Comparison of ENCODE assay signal across 16 mouse cellular contexts in the genomic region with DNA sequence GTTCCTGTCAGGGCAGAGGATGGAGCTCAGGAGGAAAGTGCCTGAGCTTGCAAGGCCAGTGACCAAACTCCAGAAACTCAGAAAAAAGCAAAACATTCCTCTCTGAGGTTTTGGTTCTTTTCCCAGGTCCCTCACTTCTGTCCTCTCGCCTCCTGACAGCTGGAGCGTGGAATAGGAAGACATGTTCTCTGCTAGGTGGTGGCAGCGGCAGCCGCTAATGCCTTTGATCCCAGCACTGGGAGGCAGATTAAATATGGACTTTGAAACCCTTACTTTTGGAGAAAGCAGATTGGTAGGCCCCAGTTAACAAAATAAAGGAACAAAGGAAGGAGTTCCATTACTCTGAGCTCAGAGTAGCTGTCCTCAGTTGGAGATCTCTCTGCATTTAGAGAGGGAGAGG. TPM values are rescaled to one million over a fixed set of nuclear protein-coding genes. Genes with fewer than 3 reads are reported as not detected.
DNase-seq lines count a peak whose midpoint lies in the region; ATAC-seq and TF ChIP-seq lines count a peak whose summit lies in the region.
"Had no signal": no experiment of that assay in that cellular context is flagged by ENCODE, and none has a peak within 500 bp of the region (broad histone marks: within the 10 kb centered on the region; RNA-seq: fewer than 3 reads in every experiment).

No protein-coding gene starts in this region.

- no peaks in the 10 kb centered on the region for H3K79me2 ChIP-seq in heart, adult 2 months (replicated peaks; ENCODE audit: control insufficient read depth, insufficient read depth, low read length)

- WGBS in hindbrain, embryonic 13.5 days: 29% methylated on average over 4 of the region's 4 CpGs
- 23% methylated on average over 4 of the region's 4 CpGs for WGBS in hindbrain, embryonic 12.5 days
- 19% methylated on average over 4 of the region's 4 CpGs for WGBS in embryonic facial prominence, embryonic 14.5 days
- 20% methylated on average over 4 of the region's 4 CpGs for WGBS in kidney, postnatal 0 days
- WGBS in stomach, embryonic 16.5 days: 31% methylated on average over 4 of the region's 4 CpGs
- WGBS in heart, adult 2 months: 64% methylated on average over 4 of the region's 4 CpGs

- peak overlapping the region; percentile 40; the same call in 1 of the 2 replicates for H3K27ac ChIP-seq in hindbrain, embryonic 13.5 days
- no peak overlapping the region for H3K27ac ChIP-seq in hindbrain, embryonic 12.5 days
- H3K27ac ChIP-seq in embryonic facial prominence, embryonic 14.5 days (replicated peaks; ENCODE audit: low read depth, low read length): peak overlapping the region; percentile 3; the same call in 1 of the 2 replicates
- H3K27ac ChIP-seq in kidney, postnatal 0 days: no peak overlapping the region
- H3K27ac ChIP-seq in stomach, embryonic 16.5 days (ENCODE audit: low read length): peak overlapping the region; percentile 48; the same call in 1 of the 2 replicates
- H3K27ac ChIP-seq in heart, adult 2 months: no peak overlapping the region
- H3K27ac ChIP-seq: macrophage had no signal

- H3K9ac ChIP-seq in hindbrain, embryonic 13.5 days: no peak overlapping the region
- H3K9ac ChIP-seq in hindbrain, embryonic 12.5 days: no peak overlapping the region
- peak overlapping the region; percentile 35; the same call in 1 of the 2 replicates for H3K9ac ChIP-seq in embryonic facial prominence, embryonic 14.5 days (ENCODE audit: low read depth, low read length)
- no peak overlapping the region for H3K9ac ChIP-seq in kidney, postnatal 0 days (ENCODE audit: low read depth, low read length)
- no peak overlapping the region for H3K9ac ChIP-seq in stomach, embryonic 16.5 days (ENCODE audit: low read length)
- no peak overlapping the region for H3K9ac ChIP-seq in heart, adult 2 months (ENCODE audit: low read depth, low read length)

- no peak overlapping the region for H3K4me2 ChIP-seq in hindbrain, embryonic 13.5 days
- no peak overlapping the region for H3K4me2 ChIP-seq in hindbrain, embryonic 12.5 days (replicated peaks)
- H3K4me2 ChIP-seq in embryonic facial prominence, embryonic 14.5 days (ENCODE audit: low read depth, low read length): no peak overlapping the region
- no peak overlapping the region for H3K4me2 ChIP-seq in kidney, postnatal 0 days (ENCODE audit: low read length)
- H3K4me2 ChIP-seq in stomach, embryonic 16.5 days (ENCODE audit: low read depth, low read length): 0 out of 2 replicates have a peak overlapping the region, but pooled peaks have one; percentile 3

- H3K27me3 ChIP-seq in hindbrain, embryonic 13.5 days: no peaks in the 10 kb centered on the region
- H3K27me3 ChIP-seq in hindbrain, embryonic 12.5 days: no peaks in the 10 kb centered on the region
- no peaks in the 10 kb centered on the region for H3K27me3 ChIP-seq in embryonic facial prominence, embryonic 14.5 days (replicated peaks; ENCODE audit: control insufficient read depth, insufficient read depth, low read length)
- no peaks in the 10 kb centered on the region for H3K27me3 ChIP-seq in kidney, postnatal 0 days (ENCODE audit: insufficient read depth, low read length)
- H3K27me3 ChIP-seq in stomach, embryonic 16.5 days (ENCODE audit: control insufficient read depth, insufficient read depth, low read length): no peaks in the 10 kb centered on the region
- H3K27me3 ChIP-seq in heart, adult 2 months (ENCODE audit: control insufficient read depth, insufficient read depth, low read length): no peaks in the 10 kb centered on the region

- TF ChIP-seq EP300 in heart, adult 2 months (IDR thresholded peaks at IDR 0.05; ENCODE audit: insufficient read depth, low read depth, low read length): no peak

- H3K4me3 ChIP-seq in hindbrain, embryonic 13.5 days: no peak overlapping the region
- H3K4me3 ChIP-seq in hindbrain, embryonic 12.5 days: no peak overlapping the region
- no peak overlapping the region for H3K4me3 ChIP-seq in embryonic facial prominence, embryonic 14.5 days (ENCODE audit: low read depth, low read length)
- no peak overlapping the region for H3K4me3 ChIP-seq in kidney, postnatal 0 days (replicated peaks; ENCODE audit: low read depth, low read length)
- no peak overlapping the region for H3K4me3 ChIP-seq in stomach, embryonic 16.5 days (replicated peaks; ENCODE audit: low read length)
- H3K4me3 ChIP-seq in heart, adult 2 months: no peak overlapping the region

- H3K9me3 ChIP-seq in hindbrain, embryonic 13.5 days: no peaks in the 10 kb centered on the region
- no peaks in the 10 kb centered on the region for H3K9me3 ChIP-seq in hindbrain, embryonic 12.5 days (replicated peaks)
- no peaks in the 10 kb centered on the region for H3K9me3 ChIP-seq in embryonic facial prominence, embryonic 14.5 days (ENCODE audit: control insufficient read depth, low read length)
- H3K9me3 ChIP-seq in kidney, postnatal 0 days (replicated peaks; ENCODE audit: low read length): no peaks in the 10 kb centered on the region
- H3K9me3 ChIP-seq in stomach, embryonic 16.5 days (replicated peaks; ENCODE audit: control insufficient read depth, low read length): no peaks in the 10 kb centered on the region
- H3K9me3 ChIP-seq: G1E had no signal

- ATAC-seq in hindbrain, embryonic 13.5 days (ENCODE audit: low FRiP score): no peak
- no peak for ATAC-seq in hindbrain, embryonic 12.5 days (ENCODE audit: low FRiP score)
- ATAC-seq in embryonic facial prominence, embryonic 14.5 days (ENCODE audit: low read depth): no peak
- no peak for ATAC-seq in kidney, postnatal 0 days (replicated peaks; ENCODE audit: low FRiP score, low read depth)
- no peak for ATAC-seq in stomach, embryonic 16.5 days (ENCODE audit: insufficient read depth, low FRiP score)

- no peak for TF ChIP-seq CTCF in kidney, postnatal 0 days (IDR thresholded peaks at IDR 0.05; ENCODE audit: low read depth)
- TF ChIP-seq CTCF in heart, adult 2 months (IDR thresholded peaks at IDR 0.05): no peak

- DNase-seq in embryonic facial prominence, embryonic 14.5 days (ENCODE audit: low spot score): peak; percentile 22
- DNase-seq in kidney, postnatal 0 days (ENCODE audit: low spot score): peak; percentile 47
- no peak for DNase-seq in heart, adult 2 months
- DNase-seq in embryo, embryonic 10 days (ENCODE audit: low spot score): no peak
- DNase-seq: adrenal gland, postnatal 25 days; cerebellum, postnatal 36 days; heart, adult 18-20 months; heart, postnatal 10 days; liver; lung, adult 2 months; thymus, postnatal 14 days had no signal

- H3K36me3 ChIP-seq in hindbrain, embryonic 13.5 days: peaks cover 30% of the 10 kb centered on the region
- peaks cover 26% of the 10 kb centered on the region for H3K36me3 ChIP-seq in hindbrain, embryonic 12.5 days
- H3K36me3 ChIP-seq in embryonic facial prominence, embryonic 14.5 days (ENCODE audit: control insufficient read depth, insufficient read depth, low read length): peaks cover 22% of the 10 kb centered on the region
- H3K36me3 ChIP-seq in kidney, postnatal 0 days (ENCODE audit: insufficient read depth, low read length): no peaks in the 10 kb centered on the region
- H3K36me3 ChIP-seq in stomach, embryonic 16.5 days (ENCODE audit: control insufficient read depth, insufficient read depth, low read length): no peaks in the 10 kb centered on the region; the same call in 1 of the 2 replicates
- no peaks in the 10 kb centered on the region for H3K36me3 ChIP-seq in heart, adult 2 months (ENCODE audit: control insufficient read depth, insufficient read depth, low read length)
- H3K36me3 ChIP-seq: G1E had no signal

- intact Hi-C loops in heart, adult 2 months (cut with DNase I): no loop called here

- H3K4me1 ChIP-seq in hindbrain, embryonic 13.5 days (replicated peaks): peaks cover 7% of the 10 kb centered on the region; the same call in 1 of the 2 replicates
- H3K4me1 ChIP-seq in hindbrain, embryonic 12.5 days: peaks cover 6% of the 10 kb centered on the region
- H3K4me1 ChIP-seq in embryonic facial prominence, embryonic 14.5 days (ENCODE audit: control insufficient read depth, insufficient read depth, low read length): no peaks in the 10 kb centered on the region
- H3K4me1 ChIP-seq in kidney, postnatal 0 days (replicated peaks; ENCODE audit: insufficient read depth, low read length): no peaks in the 10 kb centered on the region
- H3K4me1 ChIP-seq in stomach, embryonic 16.5 days (ENCODE audit: control insufficient read depth, insufficient read depth, low read length): no peaks in the 10 kb centered on the region
- H3K4me1 ChIP-seq in heart, adult 2 months (ENCODE audit: control insufficient read depth, insufficient read depth, low read length): no peaks in the 10 kb centered on the region

- TF ChIP-seq POLR2A in heart, adult 2 months (IDR thresholded peaks at IDR 0.05; ENCODE audit: insufficient read depth, low read depth, low read length): no peak

RNA-seq across cellular contexts. Expression of gene Mief1, which starts 25.4 kb away (rescaled TPM):
- 36.9 and 37.7 TPM in 2 replicates for polyA plus RNA-seq in hindbrain, embryonic 13.5 days (2015; fragmentation: Nextera tagmentation; extraction: Ambion mirVana)
- 41.3 and 43.8 TPM in 2 replicates for polyA plus RNA-seq in hindbrain, embryonic 12.5 days (2016; fragmentation: Nextera tagmentation; extraction: Ambion mirVana)
- polyA plus RNA-seq in embryonic facial prominence, embryonic 14.5 days (2014; fragmentation: Nextera tagmentation; extraction: Ambion mirVana): 27.9 and 30.0 TPM in 2 replicates
- polyA plus RNA-seq in kidney, postnatal 0 days (2015; fragmentation: Nextera tagmentation; extraction: Ambion mirVana): 19.9 and 20.5 TPM in 2 replicates
- 29.3 and 30.4 TPM in 2 replicates for polyA plus RNA-seq in stomach, embryonic 16.5 days (2015; fragmentation: Nextera tagmentation; extraction: Ambion mirVana)
- total RNA-seq in heart, adult 2 months (2021): 10 to 100 TPM; 27.0 to 29.5 TPM
- polyA plus RNA-seq in heart, adult 2 months (2012; rRNA removed): 12.2 and 17.3 TPM in 2 replicates

RNA-seq across cellular contexts. Expression of gene AC140267.1, which starts 27.2 kb away (rescaled TPM):
- polyA plus RNA-seq in hindbrain, embryonic 13.5 days (2015; fragmentation: Nextera tagmentation; extraction: Ambion mirVana): not detected in 2 replicates
- not detected in 2 replicates for polyA plus RNA-seq in hindbrain, embryonic 12.5 days (2016; fragmentation: Nextera tagmentation; extraction: Ambion mirVana)
- not detected in 2 replicates for polyA plus RNA-seq in embryonic facial prominence, embryonic 14.5 days (2014; fragmentation: Nextera tagmentation; extraction: Ambion mirVana)
- polyA plus RNA-seq in kidney, postnatal 0 days (2015; fragmentation: Nextera tagmentation; extraction: Ambion mirVana): not detected in 2 replicates
- polyA plus RNA-seq in stomach, embryonic 16.5 days (2015; fragmentation: Nextera tagmentation; extraction: Ambion mirVana): 1.2 TPM in 1 of 2 replicates, not detected in the other
- total RNA-seq in heart, adult 2 months (2021): 10 to 100 TPM; 10.3 to 29.5 TPM
- polyA plus RNA-seq in heart, adult 2 months (2012; rRNA removed): not detected in 2 replicates
- polyA plus RNA-seq: G1E; lung, adult 2 months; macrophage had no signal

RNA-seq across cellular contexts. Expression of gene Mgat3, which starts 34.9 kb away (rescaled TPM):
- polyA plus RNA-seq in hindbrain, embryonic 13.5 days (2015; fragmentation: Nextera tagmentation; extraction: Ambion mirVana): 12.2 and 13.0 TPM in 2 replicates
- 12.0 and 12.2 TPM in 2 replicates for polyA plus RNA-seq in hindbrain, embryonic 12.5 days (2016; fragmentation: Nextera tagmentation; extraction: Ambion mirVana)
- 7.3 and 7.8 TPM in 2 replicates for polyA plus RNA-seq in embryonic facial prominence, embryonic 14.5 days (2014; fragmentation: Nextera tagmentation; extraction: Ambion mirVana)
- 6.7 and 7.4 TPM in 2 replicates for polyA plus RNA-seq in kidney, postnatal 0 days (2015; fragmentation: Nextera tagmentation; extraction: Ambion mirVana)
- 8.7 and 10.5 TPM in 2 replicates for polyA plus RNA-seq in stomach, embryonic 16.5 days (2015; fragmentation: Nextera tagmentation; extraction: Ambion mirVana)
- total RNA-seq in heart, adult 2 months (2021): 1 to 10 TPM; 2.3 to 3.5 TPM
- polyA plus RNA-seq in heart, adult 2 months (2012; rRNA removed): 4.9 and 5.5 TPM in 2 replicates
- total RNA-seq: G1E had no signal
- polyA plus RNA-seq: G1E had no signal

RNA-seq across cellular contexts. Expression of gene Atf4, which starts 46.5 kb away (rescaled TPM):
- 115 and 118 TPM in 2 replicates for polyA plus RNA-seq in hindbrain, embryonic 13.5 days (2015; fragmentation: Nextera tagmentation; extraction: Ambion mirVana)
- polyA plus RNA-seq in hindbrain, embryonic 12.5 days (2016; fragmentation: Nextera tagmentation; extraction: Ambion mirVana): 115 and 128 TPM in 2 replicates
- polyA plus RNA-seq in embryonic facial prominence, embryonic 14.5 days (2014; fragmentation: Nextera tagmentation; extraction: Ambion mirVana): 132 and 140 TPM in 2 replicates
- 116 and 118 TPM in 2 replicates for polyA plus RNA-seq in kidney, postnatal 0 days (2015; fragmentation: Nextera tagmentation; extraction: Ambion mirVana)
- 134 and 150 TPM in 2 replicates for polyA plus RNA-seq in stomach, embryonic 16.5 days (2015; fragmentation: Nextera tagmentation; extraction: Ambion mirVana)
- 10 to 100 TPM; 69.6 to 78.5 TPM for total RNA-seq in heart, adult 2 months (2021)
- 65.6 and 108 TPM in 2 replicates for polyA plus RNA-seq in heart, adult 2 months (2012; rRNA removed)

RNA-seq across cellular contexts. Expression of gene Rps19bp1, which starts 55.7 kb away (rescaled TPM):
- polyA plus RNA-seq in hindbrain, embryonic 13.5 days (2015; fragmentation: Nextera tagmentation; extraction: Ambion mirVana): 74.7 and 75.9 TPM in 2 replicates
- polyA plus RNA-seq in hindbrain, embryonic 12.5 days (2016; fragmentation: Nextera tagmentation; extraction: Ambion mirVana): 59.9 and 65.8 TPM in 2 replicates
- polyA plus RNA-seq in embryonic facial prominence, embryonic 14.5 days (2014; fragmentation: Nextera tagmentation; extraction: Ambion mirVana): 52.6 and 55.0 TPM in 2 replicates
- 53.5 and 62.7 TPM in 2 replicates for polyA plus RNA-seq in kidney, postnatal 0 days (2015; fragmentation: Nextera tagmentation; extraction: Ambion mirVana)
- 37.7 and 51.1 TPM in 2 replicates for polyA plus RNA-seq in stomach, embryonic 16.5 days (2015; fragmentation: Nextera tagmentation; extraction: Ambion mirVana)
- 10 to 100 TPM; 15.6 to 16.4 TPM for total RNA-seq in heart, adult 2 months (2021)
- 12.2 and 12.7 TPM in 2 replicates for polyA plus RNA-seq in heart, adult 2 months (2012; rRNA removed)

Comparison
In these comparisons a context has a peak if more than half of its experiments do, and no peak if none do; other contexts are left out.
1. H3K27ac ChIP-seq: peak in hindbrain, embryonic 13.5 days (single experiment), embryonic facial prominence, embryonic 14.5 days (single experiment) and stomach, embryonic 16.5 days (single experiment); none in hindbrain, embryonic 12.5 days (single experiment), kidney, postnatal 0 days (single experiment) and heart, adult 2 months (single experiment).
2. DNase-seq: peak in embryonic facial prominence, embryonic 14.5 days (single experiment) and kidney, postnatal 0 days (single experiment); none in heart, adult 2 months (0 of 2) and embryo, embryonic 10 days (single experiment).